In genomic region chr5:37247456-37247855, GRCm38 (mm10) we compare ENCODE assay signal across 12 mouse cellular contexts. TPM values are rescaled to one million over a fixed set of nuclear protein-coding genes. Genes with fewer than 3 reads are reported as not detected.
DNase-seq lines count a peak whose midpoint lies in the region; ATAC-seq and TF ChIP-seq lines count a peak whose summit lies in the region.
"Had no signal": no experiment of that assay in that cellular context is flagged by ENCODE, and none has a peak within 500 bp of the region (broad histone marks: within the 10 kb centered on the region; RNA-seq: fewer than 3 reads in every experiment).

No protein-coding gene starts in this region.

- 65% methylated on average over 4 of the region's 4 CpGs for WGBS in forebrain, embryonic 12.5 days
- WGBS in midbrain, embryonic 10.5 days: 54% methylated on average over 4 of the region's 4 CpGs

- peaks cover 91% of the 10 kb centered on the region for H3K4me1 ChIP-seq in E14TG2a.4 (replicated peaks; ENCODE audit: low read depth, low read length)
- peaks cover 86% of the 10 kb centered on the region for H3K4me1 ChIP-seq in forebrain, embryonic 12.5 days
- peaks cover 66% of the 10 kb centered on the region for H3K4me1 ChIP-seq in midbrain, embryonic 10.5 days

- no peak for ATAC-seq in forebrain, embryonic 12.5 days (ENCODE audit: low FRiP score)
- ATAC-seq: CD4-positive, CD25-positive, alpha-beta regulatory T cell, adult 4 months had no signal

- H3K9ac ChIP-seq in forebrain, embryonic 12.5 days: peak overlapping the region; percentile 89

- TF ChIP-seq CTCF in E14TG2a.4 (conservative IDR thresholded peaks at IDR 0.05; ENCODE audit: low read length): no peak

- peaks cover 21% of the 10 kb centered on the region for H3K36me3 ChIP-seq in E14TG2a.4 (ENCODE audit: insufficient read depth, low read length)
- H3K36me3 ChIP-seq in forebrain, embryonic 12.5 days (replicated peaks): peaks cover 8% of the 10 kb centered on the region; the same call in 1 of the 2 replicates
- H3K36me3 ChIP-seq in midbrain, embryonic 10.5 days: peaks cover 3% of the 10 kb centered on the region

- H3K27ac ChIP-seq in forebrain, embryonic 12.5 days: peak overlapping the region; percentile 98
- H3K27ac ChIP-seq in midbrain, embryonic 10.5 days (replicated peaks): peak overlapping the region; percentile 95

- H3K4me2 ChIP-seq in forebrain, embryonic 12.5 days: peak overlapping the region; percentile 72

- peak; percentile 69 to 84 for DNase-seq in cerebellum, adult 18-20 months
- DNase-seq in midbrain, embryonic 10.5 days (ENCODE audit: low spot score): no peak
- no peak for DNase-seq in heart, adult 9 months (ENCODE audit: low spot score in 2 of 2)
- DNase-seq in urinary bladder, adult 2 months (ENCODE audit: low spot score): no peak
- no peak for DNase-seq in thymus, postnatal 4 days
- no peak for DNase-seq in heart, postnatal 4 days
- DNase-seq: gastrocnemius, postnatal 14 days; kidney, adult 11 months; lung, adult 2 months had no signal

- no peaks in the 10 kb centered on the region for H3K9me3 ChIP-seq in E14TG2a.4 (ENCODE audit: low read length)
- no peaks in the 10 kb centered on the region for H3K9me3 ChIP-seq in forebrain, embryonic 12.5 days
- no peaks in the 10 kb centered on the region for H3K9me3 ChIP-seq in midbrain, embryonic 10.5 days (replicated peaks)

- peak overlapping the region; percentile 87 for H3K4me3 ChIP-seq in E14TG2a.4 (replicated peaks; ENCODE audit: low read length)
- H3K4me3 ChIP-seq in forebrain, embryonic 12.5 days (replicated peaks): peak overlapping the region; percentile 76
- peak overlapping the region; percentile 87 for H3K4me3 ChIP-seq in midbrain, embryonic 10.5 days

- peaks cover 30% of the 10 kb centered on the region for H3K27me3 ChIP-seq in E14TG2a.4 (ENCODE audit: insufficient read depth, low read length)
- H3K27me3 ChIP-seq in forebrain, embryonic 12.5 days: peaks cover 28% of the 10 kb centered on the region
- H3K27me3 ChIP-seq in midbrain, embryonic 10.5 days (ENCODE audit: low read depth, poor library complexity, severe bottlenecking): peaks cover 46% of the 10 kb centered on the region

RNA-seq across cellular contexts. Expression of gene Crmp1, which starts 5.7 kb away (rescaled TPM):
- 352 and 405 TPM in 2 replicates for polyA plus RNA-seq in forebrain, embryonic 12.5 days (2016; fragmentation: Nextera tagmentation; extraction: Ambion mirVana)
- polyA plus RNA-seq in midbrain, embryonic 10.5 days (2016; fragmentation: Nextera tagmentation; extraction: Ambion mirVana): 142 and 235 TPM in 2 replicates
- polyA plus RNA-seq in urinary bladder, adult 2 months (2012; rRNA removed): 0.41 and 0.66 TPM in 2 replicates
- total RNA-seq in heart, postnatal 4 days (2021): 10 to 100 TPM; 10.1 to 11.2 TPM

Comparison
In these comparisons a context has a peak if more than half of its experiments do, and no peak if none do; other contexts are left out.
1. DNase-seq: peak in cerebellum, adult 18-20 months (2 of 2); none in midbrain, embryonic 10.5 days (single experiment), heart, adult 9 months (0 of 2), urinary bladder, adult 2 months (single experiment), thymus, postnatal 4 days (single experiment) and heart, postnatal 4 days (single experiment).
2. RNA of gene Crmp1, which starts 5.7 kb away (polyA plus RNA-seq): 352 to 405 TPM in forebrain, embryonic 12.5 days and 142 to 235 TPM in midbrain, embryonic 10.5 days; 0.41 to 0.66 TPM in urinary bladder, adult 2 months; every median in the first group is over 10 times any median in the second.
3. Peak in every context shown above with its lines, with median percentiles within 50 percentile points of each other: H3K4me3 ChIP-seq.